Mouse (Mus musculus) layer of hippocampus, adult 9-11 months (tissue): ENCODE data around the gene Sod2.
"Not testable (repeated sequence)": the region's sequence is repeated elsewhere in the genome, so short reads cannot be mapped to it uniquely, and the experiment has no call there.

ENCODE experiments used
- DNase-seq: peaks from one replicate; pipeline ENCODE4 v3.0.0; 2022

Sod2 gene

GRCm38 (mm10) chr17:13006546-13006945, at the start of gene Sod2:
TSS of gene Sod2 (plus strand) at chr17:13006846.
- not testable (repeated sequence) for DNase-seq

GRCm38 (mm10) chr17:12959377-12959776, 47.3 kb upstream of the Sod2 start:
- DNase-seq, result not testable (repeated sequence)

GRCm38 (mm10) chr17:12960331-12960873, 46.2 kb upstream of the Sod2 start, which contains the start of gene Acat2:
TSS of gene Acat2 (minus strand) at chr17:12960747.
- DNase-seq, result peak; percentile 96

GRCm38 (mm10) chr17:12963476-12963875, 43.2 kb upstream of the Sod2 start:
- no peak for DNase-seq

- no peak for DNase-seq
These were observed 39.5 kb upstream of the Sod2 start for GRCm38 (mm10) chr17:12967173-12967572.

- no peak for DNase-seq
These were observed 32.8 kb upstream of the Sod2 start for GRCm38 (mm10) chr17:12973851-12974250.

- DNase-seq, result no peak
These were observed 28.1 kb upstream of the Sod2 start for GRCm38 (mm10) chr17:12978546-12978945.

GRCm38 (mm10) chr17:12983988-12984387, 22.7 kb upstream of the Sod2 start:
- no peak for DNase-seq

- DNase-seq, result not testable (repeated sequence)
These were observed 18.6 kb upstream of the Sod2 start for GRCm38 (mm10) chr17:12988096-12988495.

GRCm38 (mm10) chr17:12990567-12991145, 16.0 kb upstream of the Sod2 start:
- no peak for DNase-seq

- DNase-seq, result no peak
These were observed 15.4 kb upstream of the Sod2 start for GRCm38 (mm10) chr17:12991194-12991634.

- peak; percentile 82 for DNase-seq
These were observed 14.8 kb upstream of the Sod2 start for GRCm38 (mm10) chr17:12991635-12992358.

GRCm38 (mm10) chr17:12992470-12992991, 14.1 kb upstream of the Sod2 start:
- peak; percentile 96 for DNase-seq

- DNase-seq, result no peak
These were observed 12.6 kb upstream of the Sod2 start, which contains the start of gene Wtap for GRCm38 (mm10) chr17:12994069-12994468. TSS of gene Wtap (minus strand) at chr17:12994169.

- peak; percentile 52 for DNase-seq
These were observed 10.3 kb upstream of the Sod2 start for GRCm38 (mm10) chr17:12996345-12996744.

- no peak for DNase-seq
These were observed 8.8 kb upstream of the Sod2 start for GRCm38 (mm10) chr17:12997890-12998289.

- DNase-seq, result no peak
These were observed 7.6 kb upstream of the Sod2 start for GRCm38 (mm10) chr17:12999069-12999468.

- not testable (repeated sequence) for DNase-seq
These were observed 4.4 kb upstream of the Sod2 start for GRCm38 (mm10) chr17:13002243-13002642.

GRCm38 (mm10) chr17:13004436-13004835, 2.2 kb upstream of the Sod2 start:
- not testable (repeated sequence) for DNase-seq

GRCm38 (mm10) chr17:13006984-13007383, 338 bp downstream of the Sod2 start:
- DNase-seq, result no peak

- DNase-seq, result peak; percentile 97
These were observed 1.2 kb downstream of the Sod2 start for GRCm38 (mm10) chr17:13007730-13008425.

- DNase-seq, result no peak
These were observed 1.9 kb downstream of the Sod2 start for GRCm38 (mm10) chr17:13008528-13008927.

GRCm38 (mm10) chr17:13009887-13010286, 3.2 kb downstream of the Sod2 start:
- peak; percentile 37 for DNase-seq
